Mouse (Mus musculus) cortical plate, adult 2 months (tissue): ENCODE measurements at regions not wholly inside any gene's neighbourhood (a gene's known extent, or its start where the extent isn't known, plus 50 kb on each side); places are given as distances from the start of the nearest gene placed in this dataset.

Experiments used
- CTCF ChIP-seq: fragments of 200-500 bp; IDR thresholded peaks from 2 replicates; pipeline ENCODE4 v1.5.1; 2011; ENCODE audit warnings: mild to moderate bottlenecking, control low read depth, low read length; ENCODE audit not compliant: insufficient read depth; ENCODE audit errors: extremely low read depth
- POLR2A ChIP-seq: fragments of 200-500 bp; IDR thresholded peaks from 2 replicates; pipeline ENCODE4 v1.6.1; 2011; ENCODE audit warnings: mild to moderate bottlenecking, low read length, control low read depth; ENCODE audit not compliant: insufficient read depth; ENCODE audit errors: extremely low read depth

DNA sequence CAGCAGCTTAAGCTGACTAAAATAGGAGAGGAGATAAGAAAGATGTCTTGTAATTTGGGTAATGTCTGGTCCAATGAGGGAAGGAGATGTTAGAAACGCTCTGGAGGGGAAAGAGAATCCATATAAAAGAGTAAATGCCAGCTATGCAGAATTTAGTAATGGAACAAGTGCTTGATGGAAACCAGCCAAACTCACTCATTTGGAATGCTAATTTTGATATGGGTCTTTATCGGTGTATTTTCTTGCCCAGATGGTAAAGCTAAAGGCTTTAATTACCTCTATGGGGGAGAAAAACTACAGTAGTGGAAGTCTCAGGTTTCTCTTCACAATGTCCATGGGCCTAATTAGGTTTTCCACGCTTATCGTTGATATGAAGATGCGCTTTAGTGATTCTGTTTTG, 518.3 kb downstream of the Lmo7 start:
- TF ChIP-seq CTCF (no peak), POLR2A (no peak)
